Mouse (Mus musculus) lung, postnatal 10 days (tissue): ENCODE data around the gene Rnf6.
"Not testable (repeated sequence)": the region's sequence is repeated elsewhere in the genome, so short reads cannot be mapped to it uniquely, and the experiment has no call there.

Experiments used
- DNase-seq: peaks from one replicate; pipeline ENCODE4 v3.0.0; 2021

Rnf6 gene

GRCm38 (mm10) chr5:146229869-146230650 lies 8.7 kb upstream of the Rnf6 start:
- no peak for DNase-seq

GRCm38 (mm10) chr5:146227496-146227895 lies 6.1 kb upstream of the Rnf6 start:
- no peak for DNase-seq

- DNase-seq, result peak; percentile 21
Observed at GRCm38 (mm10) chr5:146223786-146224185, 2.4 kb upstream of the Rnf6 start.

GRCm38 (mm10) chr5:146221722-146222121 lies 367 bp upstream of the Rnf6 start:
- DNase-seq, result no peak

GRCm38 (mm10) chr5:146220501-146220878 lies 865 bp downstream of the Rnf6 start:
- no peak for DNase-seq

- DNase-seq, result no peak
Observed at GRCm38 (mm10) chr5:146205537-146205936, 15.8 kb downstream of the Rnf6 start.

- no peak for DNase-seq
Observed at GRCm38 (mm10) chr5:146203921-146204320, 17.4 kb downstream of the Rnf6 start.

- no peak for DNase-seq
Observed at GRCm38 (mm10) chr5:146200580-146200979, 20.8 kb downstream of the Rnf6 start.

- DNase-seq, result no peak
Observed at GRCm38 (mm10) chr5:146199540-146199939, 21.8 kb downstream of the Rnf6 start.

- DNase-seq, result no peak
Observed at GRCm38 (mm10) chr5:146199073-146199472, 22.3 kb downstream of the Rnf6 start.

- no peak for DNase-seq
Observed at GRCm38 (mm10) chr5:146193360-146193759, 28.0 kb downstream of the Rnf6 start.

GRCm38 (mm10) chr5:146190501-146191269 lies 30.7 kb downstream of the Rnf6 start:
- no peak for DNase-seq

- DNase-seq, result no peak
Observed at GRCm38 (mm10) chr5:146190093-146190492, 31.3 kb downstream of the Rnf6 start.

GRCm38 (mm10) chr5:146188712-146189111 lies 32.6 kb downstream of the Rnf6 start:
- no peak for DNase-seq

- DNase-seq, result no peak
Observed at GRCm38 (mm10) chr5:146188144-146188543, 33.2 kb downstream of the Rnf6 start.

GRCm38 (mm10) chr5:146187441-146187840 lies 33.9 kb downstream of the Rnf6 start:
- DNase-seq, result peak; percentile 73

GRCm38 (mm10) chr5:146185204-146185603 lies 36.2 kb downstream of the Rnf6 start, which contains the start of gene 1700001J03Rik:
Gene 1700001J03Rik (minus strand): TSS chr5:146185304.
- DNase-seq, result not testable (repeated sequence)

GRCm38 (mm10) chr5:146172744-146173143 lies 48.6 kb downstream of the Rnf6 start:
- not testable (repeated sequence) for DNase-seq

GRCm38 (mm10) chr5:146170621-146171020 lies 50.7 kb downstream of the Rnf6 start, which contains the start of gene Gm6309:
Gene Gm6309 (minus strand): TSS chr5:146170721.
- not testable (repeated sequence) for DNase-seq

GRCm38 (mm10) chr5:146160439-146160838 lies 60.9 kb downstream of the Rnf6 start, which contains the start of gene Gm5565:
Gene Gm5565 (minus strand): TSS chr5:146160539.
- not testable (repeated sequence) for DNase-seq
